Mouse (Mus musculus) spleen, postnatal 4 days (tissue): ENCODE results near the gene Olfr1385.
"Not testable (repeated sequence)": the region's sequence is repeated elsewhere in the genome, so short reads cannot be mapped to it uniquely, and the experiment has no call there.

Experiments
- DNase-seq, 2 experiments: peaks; one replicate each; pipeline ENCODE4 v3.0.0; 2022; ENCODE audit warnings: low spot score in 2 of 2

Gene Olfr1385

GRCm38 (mm10) chr11:49488770-49489169, at the start of gene Olfr1385:
Gene Olfr1385 (plus strand): TSS chr11:49489070.
- DNase-seq: not testable (repeated sequence)

GRCm38 (mm10) chr11:49455043-49455442, 33.8 kb upstream of the Olfr1385 start, which contains the start of gene Olfr1387:
Gene Olfr1387 (plus strand): TSS chr11:49455343.
- DNase-seq: no peak

- DNase-seq: not testable (repeated sequence)
Measured at GRCm38 (mm10) chr11:49464746-49465145, 24.1 kb upstream of the Olfr1385 start, which contains the start of gene Olfr1386. Gene Olfr1386 (plus strand): TSS chr11:49465046.

- no peak for DNase-seq
Measured at GRCm38 (mm10) chr11:49485973-49486372, 2.9 kb upstream of the Olfr1385 start.

- DNase-seq: no peak
Measured at GRCm38 (mm10) chr11:49518086-49518485, 29.2 kb downstream of the Olfr1385 start.

GRCm38 (mm10) chr11:49519348-49519747, 30.5 kb downstream of the Olfr1385 start, which contains the start of gene Olfr1383:
Gene Olfr1383 (plus strand): TSS chr11:49519648.
- DNase-seq: no peak

- DNase-seq: no peak
Measured at GRCm38 (mm10) chr11:49527947-49528346, 39.1 kb downstream of the Olfr1385 start, which contains the start of gene Olfr1382. Gene Olfr1382 (plus strand): TSS chr11:49528247.

- DNase-seq: no peak
Measured at GRCm38 (mm10) chr11:49532761-49533160, 43.9 kb downstream of the Olfr1385 start.

- not testable (repeated sequence) for DNase-seq
Measured at GRCm38 (mm10) chr11:49536631-49537030, 47.8 kb downstream of the Olfr1385 start.

- not testable (repeated sequence) for DNase-seq
Measured at GRCm38 (mm10) chr11:49543149-49543548, 54.3 kb downstream of the Olfr1385 start, which contains the start of gene Olfr1381. Gene Olfr1381 (plus strand): TSS chr11:49543449.
